Mouse (Mus musculus): ENCODE measurements around the gene Ror2. TPM values are rescaled to one million over a fixed set of nuclear protein-coding genes. Genes with fewer than 3 reads are reported as not detected.

Gene Ror2
- polyA plus RNA-seq, 1 experiment from 2014 or later = 3.0 TPM

- Histone ChIP-seq H3K9me3 (ENCODE audit: control insufficient read depth, low read length) (no peaks in the 10 kb centered on the region), H3K27ac (ENCODE audit: low read length) (no peak overlapping the region), H3K4me2 (ENCODE audit: low read length) (no peak overlapping the region), H3K4me3 (replicated peaks; ENCODE audit: low read length) (no peak overlapping the region), H3K9ac (replicated peaks; ENCODE audit: low read depth, low read length) (no peak overlapping the region), H3K27me3 (replicated peaks; ENCODE audit: control insufficient read depth, insufficient read depth, low read length) (no peaks in the 10 kb centered on the region), H3K4me1 (replicated peaks; ENCODE audit: control insufficient read depth, insufficient read depth, low read length) (peaks cover 19% of the 10 kb centered on the region), H3K36me3 (ENCODE audit: control insufficient read depth, insufficient read depth) (no peaks in the 10 kb centered on the region)
- no peak for ATAC-seq
- WGBS = 78% methylated on average over 15 of the region's 15 CpGs
Measured at GRCm38 (mm10) chr13:53156911-53157310, 129.0 kb downstream of the Ror2 start.

- Histone ChIP-seq H3K27ac (ENCODE audit: low read length) (no peak overlapping the region), H3K9ac (replicated peaks; ENCODE audit: low read depth, low read length) (no peak overlapping the region), H3K4me3 (replicated peaks; ENCODE audit: low read length) (no peak overlapping the region), H3K36me3 (ENCODE audit: control insufficient read depth, insufficient read depth) (no peaks in the 10 kb centered on the region), H3K4me1 (replicated peaks; ENCODE audit: control insufficient read depth, insufficient read depth, low read length) (peaks cover 19% of the 10 kb centered on the region), H3K4me2 (ENCODE audit: low read length) (no peak overlapping the region), H3K9me3 (ENCODE audit: control insufficient read depth, low read length) (no peaks in the 10 kb centered on the region), H3K27me3 (replicated peaks; ENCODE audit: control insufficient read depth, insufficient read depth, low read length) (no peaks in the 10 kb centered on the region)
- ATAC-seq = no peak
- WGBS = 84% methylated on average over 6 of the region's 6 CpGs
Measured at GRCm38 (mm10) chr13:53156282-53156681, 129.6 kb downstream of the Ror2 start.

GRCm38 (mm10) chr13:53145511-53145910 lies 140.4 kb downstream of the Ror2 start:
- no peak for ATAC-seq
- H3K9me3 ChIP-seq (ENCODE audit: control insufficient read depth, low read length) = no peaks in the 10 kb centered on the region
- H3K27ac ChIP-seq (ENCODE audit: low read length) = no peak overlapping the region
- no peaks in the 10 kb centered on the region for H3K36me3 ChIP-seq (ENCODE audit: control insufficient read depth, insufficient read depth)
- H3K27me3 ChIP-seq (replicated peaks; ENCODE audit: control insufficient read depth, insufficient read depth, low read length) = no peaks in the 10 kb centered on the region
- peaks cover 3% of the 10 kb centered on the region; the same call in 1 of the 2 replicates for H3K4me1 ChIP-seq (replicated peaks; ENCODE audit: control insufficient read depth, insufficient read depth, low read length)
- no peak overlapping the region for H3K9ac ChIP-seq (replicated peaks; ENCODE audit: low read depth, low read length)
- H3K4me3 ChIP-seq (replicated peaks; ENCODE audit: low read length) = no peak overlapping the region
- WGBS = 60% methylated on average over 3 of the region's 3 CpGs
- no peak overlapping the region for H3K4me2 ChIP-seq (ENCODE audit: low read length)

- Histone ChIP-seq H3K4me3 (replicated peaks; ENCODE audit: low read length) (no peak overlapping the region), H3K36me3 (ENCODE audit: control insufficient read depth, insufficient read depth) (no peaks in the 10 kb centered on the region), H3K4me2 (ENCODE audit: low read length) (no peak overlapping the region), H3K9me3 (ENCODE audit: control insufficient read depth, low read length) (no peaks in the 10 kb centered on the region), H3K27ac (ENCODE audit: low read length) (no peak overlapping the region), H3K9ac (replicated peaks; ENCODE audit: low read depth, low read length) (no peak overlapping the region), H3K27me3 (replicated peaks; ENCODE audit: control insufficient read depth, insufficient read depth, low read length) (no peaks in the 10 kb centered on the region), H3K4me1 (replicated peaks; ENCODE audit: control insufficient read depth, insufficient read depth, low read length) (peaks cover 3% of the 10 kb centered on the region; the same call in 1 of the 2 replicates)
- ATAC-seq = no peak
- WGBS = 34% methylated on average over 5 of the region's 5 CpGs
Measured at GRCm38 (mm10) chr13:53143076-53143475, 142.8 kb downstream of the Ror2 start.

- 0 out of 2 replicates have a peak, but pooled peaks have one; percentile 18 for ATAC-seq
- no peaks in the 10 kb centered on the region for H3K27me3 ChIP-seq (replicated peaks; ENCODE audit: control insufficient read depth, insufficient read depth, low read length)
- no peak overlapping the region for H3K27ac ChIP-seq (ENCODE audit: low read length)
- H3K4me3 ChIP-seq (replicated peaks; ENCODE audit: low read length) = no peak overlapping the region
- no peaks in the 10 kb centered on the region for H3K9me3 ChIP-seq (ENCODE audit: control insufficient read depth, low read length)
- no peak overlapping the region for H3K4me2 ChIP-seq (ENCODE audit: low read length)
- peaks cover 3% of the 10 kb centered on the region; the same call in 1 of the 2 replicates for H3K4me1 ChIP-seq (replicated peaks; ENCODE audit: control insufficient read depth, insufficient read depth, low read length)
- H3K36me3 ChIP-seq (ENCODE audit: control insufficient read depth, insufficient read depth) = no peaks in the 10 kb centered on the region
- WGBS = 53% methylated on average over 10 of the region's 10 CpGs
- H3K9ac ChIP-seq (replicated peaks; ENCODE audit: low read depth, low read length) = no peak overlapping the region
Measured at GRCm38 (mm10) chr13:53142268-53142667, 143.7 kb downstream of the Ror2 start.

GRCm38 (mm10) chr13:53140298-53140697 lies 145.6 kb downstream of the Ror2 start:
- H3K9ac ChIP-seq (replicated peaks; ENCODE audit: low read depth, low read length) = no peak overlapping the region
- H3K4me2 ChIP-seq (ENCODE audit: low read length) = no peak overlapping the region
- 74% methylated on average over 2 of the region's 2 CpGs for WGBS
- no peaks in the 10 kb centered on the region for H3K27me3 ChIP-seq (replicated peaks; ENCODE audit: control insufficient read depth, insufficient read depth, low read length)
- no peak overlapping the region for H3K4me3 ChIP-seq (replicated peaks; ENCODE audit: low read length)
- peaks cover 3% of the 10 kb centered on the region; the same call in 1 of the 2 replicates for H3K4me1 ChIP-seq (replicated peaks; ENCODE audit: control insufficient read depth, insufficient read depth, low read length)
- H3K27ac ChIP-seq (ENCODE audit: low read length) = no peak overlapping the region
- no peaks in the 10 kb centered on the region for H3K36me3 ChIP-seq (ENCODE audit: control insufficient read depth, insufficient read depth)
- no peaks in the 10 kb centered on the region for H3K9me3 ChIP-seq (ENCODE audit: control insufficient read depth, low read length)
- no peak for ATAC-seq

- Histone ChIP-seq H3K36me3 (ENCODE audit: control insufficient read depth, insufficient read depth) (no peaks in the 10 kb centered on the region), H3K27me3 (replicated peaks; ENCODE audit: control insufficient read depth, insufficient read depth, low read length) (no peaks in the 10 kb centered on the region), H3K9ac (replicated peaks; ENCODE audit: low read depth, low read length) (no peak overlapping the region), H3K9me3 (ENCODE audit: control insufficient read depth, low read length) (no peaks in the 10 kb centered on the region), H3K27ac (ENCODE audit: low read length) (no peak overlapping the region), H3K4me1 (replicated peaks; ENCODE audit: control insufficient read depth, insufficient read depth, low read length) (no peaks in the 10 kb centered on the region; the same call in 1 of the 2 replicates), H3K4me3 (replicated peaks; ENCODE audit: low read length) (no peak overlapping the region), H3K4me2 (ENCODE audit: low read length) (no peak overlapping the region)
- WGBS = 40% methylated on average over 13 of the region's 13 CpGs
- ATAC-seq = no peak
Measured at GRCm38 (mm10) chr13:53130567-53130966, 155.4 kb downstream of the Ror2 start.

- Histone ChIP-seq H3K36me3 (ENCODE audit: control insufficient read depth, insufficient read depth) (no peaks in the 10 kb centered on the region), H3K27ac (ENCODE audit: low read length) (no peak overlapping the region), H3K4me3 (replicated peaks; ENCODE audit: low read length) (no peak overlapping the region), H3K9me3 (ENCODE audit: control insufficient read depth, low read length) (no peaks in the 10 kb centered on the region), H3K27me3 (replicated peaks; ENCODE audit: control insufficient read depth, insufficient read depth, low read length) (no peaks in the 10 kb centered on the region), H3K4me1 (replicated peaks; ENCODE audit: control insufficient read depth, insufficient read depth, low read length) (no peaks in the 10 kb centered on the region; the same call in 1 of the 2 replicates), H3K9ac (replicated peaks; ENCODE audit: low read depth, low read length) (no peak overlapping the region), H3K4me2 (ENCODE audit: low read length) (no peak overlapping the region)
- 77% methylated on average over 5 of the region's 5 CpGs for WGBS
- no peak for ATAC-seq
Measured at GRCm38 (mm10) chr13:53130032-53130431, 155.9 kb downstream of the Ror2 start.

GRCm38 (mm10) chr13:53125627-53126026 lies 160.3 kb downstream of the Ror2 start:
- 86% methylated on average over 5 of the region's 5 CpGs for WGBS
- Histone ChIP-seq H3K4me1 (replicated peaks; ENCODE audit: control insufficient read depth, insufficient read depth, low read length) (peaks cover 8% of the 10 kb centered on the region), H3K27ac (ENCODE audit: low read length) (no peak overlapping the region), H3K4me3 (replicated peaks; ENCODE audit: low read length) (no peak overlapping the region), H3K4me2 (ENCODE audit: low read length) (no peak overlapping the region), H3K27me3 (replicated peaks; ENCODE audit: control insufficient read depth, insufficient read depth, low read length) (no peaks in the 10 kb centered on the region), H3K9ac (replicated peaks; ENCODE audit: low read depth, low read length) (no peak overlapping the region), H3K9me3 (ENCODE audit: control insufficient read depth, low read length) (no peaks in the 10 kb centered on the region), H3K36me3 (ENCODE audit: control insufficient read depth, insufficient read depth) (no peaks in the 10 kb centered on the region)
- ATAC-seq = no peak

- H3K27me3 ChIP-seq (replicated peaks; ENCODE audit: control insufficient read depth, insufficient read depth, low read length) = no peaks in the 10 kb centered on the region
- no peak overlapping the region for H3K4me3 ChIP-seq (replicated peaks; ENCODE audit: low read length)
- no peak overlapping the region for H3K4me2 ChIP-seq (ENCODE audit: low read length)
- no peak overlapping the region for H3K9ac ChIP-seq (replicated peaks; ENCODE audit: low read depth, low read length)
- no peak overlapping the region for H3K27ac ChIP-seq (ENCODE audit: low read length)
- WGBS = 70% methylated on average over 8 of the region's 8 CpGs
- no peak for ATAC-seq
- H3K9me3 ChIP-seq (ENCODE audit: control insufficient read depth, low read length) = no peaks in the 10 kb centered on the region
- H3K36me3 ChIP-seq (ENCODE audit: control insufficient read depth, insufficient read depth) = no peaks in the 10 kb centered on the region
- peaks cover 16% of the 10 kb centered on the region for H3K4me1 ChIP-seq (replicated peaks; ENCODE audit: control insufficient read depth, insufficient read depth, low read length)
Measured at GRCm38 (mm10) chr13:53122085-53122484, 163.8 kb downstream of the Ror2 start.
